Mouse (Mus musculus): ENCODE measurements at regions not wholly inside any gene's neighbourhood (a gene's known extent, or its start where the extent isn't known, plus 50 kb on each side); places are given as distances from the start of the nearest gene placed in this dataset.

- TF ChIP-seq CHD2 (IDR thresholded peaks at IDR 0.05; ENCODE audit: low read length) (no peak), POLR2A (IDR thresholded peaks at IDR 0.05; ENCODE audit: control insufficient read depth in 1 of 2, insufficient read depth in 1 of 2, low read depth in 1 of 2, low read length in 2 of 2, poor library complexity in 1 of 2) (no peak), CTCF (IDR thresholded peaks at IDR 0.05 in 2 of 3, conservative IDR thresholded peaks at IDR 0.05 in 1 of 3; ENCODE audit: control insufficient read depth in 1 of 3, insufficient read depth in 1 of 3, low read depth in 2 of 3, low read length in 3 of 3, poor library complexity in 1 of 3, severe bottlenecking in 1 of 3) (peak; percentile 37 to 64 (median 60)), MAFK (IDR thresholded peaks at IDR 0.05; ENCODE audit: borderline replicate concordance, low read depth, low read length) (no peak), RAD21 (IDR thresholded peaks at IDR 0.05; ENCODE audit: low read depth, low read length) (peak; percentile 72), ZC3H11A (IDR thresholded peaks at IDR 0.05; ENCODE audit: low read depth, low read length) (peak; percentile 55), USF1 (IDR thresholded peaks at IDR 0.05; ENCODE audit: low read depth, low read length) (no peak), MAZ (IDR thresholded peaks at IDR 0.05; ENCODE audit: low read depth, low read length) (no peak), HCFC1 (IDR thresholded peaks at IDR 0.05; ENCODE audit: low read depth, low read length) (no peak)
Observed at GRCm38 (mm10) chrX:76201366-76201765, 62.7 kb upstream of the Cldn34b3 start.
